Mouse (Mus musculus) testis, adult 2 months (tissue): ENCODE data around the gene Cavin1. TPM values are rescaled to one million over a fixed set of nuclear protein-coding genes. Genes with fewer than 3 reads are reported as not detected.

Experiments used
- H3K27ac ChIP-seq: fragments of 200-500 bp; 2 replicates; pipeline ENCODE4 v1.5.1; 2012; ENCODE audit warnings: low read depth, low read length; ENCODE audit not compliant: control insufficient read depth, insufficient read depth
- H3K27me3 ChIP-seq: fragments of 200-500 bp; 2 replicates; pipeline ENCODE4 v1.6.1; 2012; ENCODE audit warnings: mild to moderate bottlenecking, low read length, moderate library complexity; ENCODE audit not compliant: control insufficient read depth, insufficient read depth
- H3K36me3 ChIP-seq: fragments of 200-500 bp; 2 replicates; pipeline ENCODE4 v1.6.1; 2012; ENCODE audit warnings: mild to moderate bottlenecking, low read length; ENCODE audit not compliant: control insufficient read depth, insufficient read depth
- H3K4me1 ChIP-seq: fragments of 200-500 bp; 2 replicates; pipeline ENCODE4 v1.6.1; 2012; ENCODE audit warnings: low read length; ENCODE audit not compliant: control insufficient read depth, insufficient read depth
- H3K4me3 ChIP-seq: fragments of 200-500 bp; 2 replicates; pipeline ENCODE4 v1.5.1; 2012; ENCODE audit warnings: low read depth, mild to moderate bottlenecking, low read length, moderate library complexity, mixed read lengths; ENCODE audit not compliant: control insufficient read depth
- CTCF ChIP-seq: fragments of 200-500 bp; IDR thresholded peaks from 2 replicates; pipeline ENCODE4 v1.5.1; 2012; ENCODE audit warnings: low read depth, mild to moderate bottlenecking, inconsistent platforms, low read length, moderate library complexity; ENCODE audit not compliant: control insufficient read depth, insufficient read depth, insufficient replicate concordance
- POLR2A ChIP-seq: fragments of 200-500 bp; IDR thresholded peaks from 2 replicates; pipeline ENCODE4 v1.6.1; 2012; ENCODE audit warnings: low read depth, mild to moderate bottlenecking, inconsistent platforms, low read length, moderate library complexity; ENCODE audit not compliant: control insufficient read depth
- polyA plus RNA-seq: library from polyadenylated mRNA; depleted of rRNA; stranded (reverse); fragments of >200 nt; gene quantifications from 2 replicates; pipeline ENCODE4 v1.2.3, GENCODE M21; 2012

The Cavin1 gene
- polyA plus RNA-seq, 1 experiment = 5.1 TPM

DNA sequence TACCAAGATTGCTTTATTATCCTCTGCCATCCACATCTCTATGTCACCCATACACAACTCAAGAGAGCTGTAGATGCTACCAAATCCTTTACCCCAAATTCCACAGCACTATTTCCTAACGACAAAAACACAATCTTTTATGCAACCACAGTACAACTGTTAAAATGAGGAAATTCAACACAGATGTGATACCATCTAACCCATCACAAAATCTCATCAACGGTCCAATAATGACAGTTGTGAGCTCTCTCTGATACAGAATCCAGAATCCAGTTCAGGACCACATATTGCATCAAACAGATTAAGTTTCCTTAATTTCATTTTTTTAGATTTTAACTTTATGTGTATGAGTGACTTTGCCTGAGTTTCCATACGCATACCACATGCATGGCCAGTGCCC is 18.0 kb upstream of the Cavin1 start:
- Histone ChIP-seq H3K4me3 (no peak overlapping the region), H3K27me3 (no peaks in the 10 kb centered on the region), H3K36me3 (no peaks in the 10 kb centered on the region), H3K27ac (no peak overlapping the region), H3K4me1 (peaks cover under 1% of the 10 kb centered on the region)
- TF ChIP-seq POLR2A (no peak), CTCF (no peak)

DNA sequence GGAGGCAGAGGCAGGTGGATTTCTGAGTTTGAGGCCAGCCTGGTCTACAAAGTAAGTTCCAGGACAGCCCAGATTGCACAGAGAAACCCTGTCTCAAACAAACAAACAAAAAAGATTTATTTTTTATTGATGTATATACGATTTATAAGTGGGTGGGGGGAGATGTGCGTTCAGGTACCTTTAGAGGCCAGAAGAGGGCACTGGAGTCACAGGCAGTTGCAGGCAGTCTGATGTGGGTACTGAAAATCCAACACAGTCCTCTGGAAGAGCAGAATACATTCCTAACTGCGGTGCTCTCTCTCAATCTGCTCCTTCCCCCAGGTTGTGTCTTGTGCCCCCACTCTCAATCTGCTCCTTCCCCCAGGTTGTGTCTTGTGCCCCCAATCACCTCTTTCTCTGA is 14.9 kb upstream of the Cavin1 start:
- H3K36me3 ChIP-seq = no peaks in the 10 kb centered on the region
- TF ChIP-seq POLR2A = no peak
- no peak for TF ChIP-seq CTCF
- no peak overlapping the region for H3K4me3 ChIP-seq
- no peaks in the 10 kb centered on the region for H3K27me3 ChIP-seq
- H3K27ac ChIP-seq = no peak overlapping the region
- peaks cover 3% of the 10 kb centered on the region for H3K4me1 ChIP-seq

DNA sequence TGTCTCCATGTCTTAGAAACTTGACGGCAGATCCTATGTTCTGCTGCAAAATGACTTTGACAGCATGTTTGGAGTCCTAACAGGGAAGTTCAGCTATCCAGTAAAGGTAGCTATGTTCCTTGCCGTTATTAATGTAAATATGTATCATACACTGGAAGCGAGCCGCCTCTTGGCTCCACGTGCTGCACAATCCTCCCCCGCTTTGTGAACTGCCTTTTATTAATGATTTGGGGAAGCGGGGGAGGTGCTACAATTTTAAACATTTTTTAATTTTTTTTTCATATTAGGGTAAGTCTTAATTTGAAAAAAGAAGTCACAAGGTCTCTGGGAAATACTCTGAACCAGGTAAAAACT is 13.1 kb upstream of the Cavin1 start:
- no peak overlapping the region for H3K27ac ChIP-seq
- peaks cover 3% of the 10 kb centered on the region for H3K4me1 ChIP-seq
- no peaks in the 10 kb centered on the region for H3K36me3 ChIP-seq
- H3K4me3 ChIP-seq = no peak overlapping the region
- TF ChIP-seq POLR2A = no peak
- TF ChIP-seq CTCF = no peak
- H3K27me3 ChIP-seq = no peaks in the 10 kb centered on the region

DNA sequence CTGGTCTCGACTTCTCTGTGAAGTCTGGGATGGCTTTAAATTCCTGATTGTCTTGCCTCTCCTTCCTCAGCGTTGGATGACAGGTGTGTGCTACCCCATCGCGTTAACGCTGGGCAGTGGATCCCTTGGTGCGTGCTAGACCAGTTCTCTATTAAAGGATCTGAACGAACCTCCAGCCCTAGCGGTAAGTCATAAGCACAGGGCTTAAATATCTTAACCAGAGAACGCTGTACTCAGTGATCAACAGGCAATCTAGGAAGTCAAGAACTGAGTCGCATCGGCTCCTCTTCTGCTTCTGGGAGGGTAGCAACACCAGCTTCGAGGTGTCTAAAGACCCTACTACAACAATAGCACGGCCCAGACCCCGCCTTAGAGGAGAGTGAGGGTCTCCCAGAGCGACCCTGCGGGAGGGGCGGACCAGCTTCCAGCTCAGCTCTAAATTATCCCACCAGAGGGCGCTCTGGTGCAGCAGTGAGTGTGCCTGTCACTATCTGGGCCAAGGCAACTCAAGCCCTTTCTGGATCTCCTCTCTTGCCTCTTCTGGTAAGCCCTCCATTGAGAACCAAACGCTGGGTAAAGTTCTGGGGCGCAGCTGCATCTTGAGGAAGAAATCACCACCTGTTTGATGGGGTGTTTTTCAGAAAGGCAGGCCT is 12.6 kb upstream of the Cavin1 start:
- Histone ChIP-seq H3K27me3 (no peaks in the 10 kb centered on the region), H3K4me1 (peaks cover 3% of the 10 kb centered on the region), H3K36me3 (no peaks in the 10 kb centered on the region), H3K4me3 (peak overlapping the region; percentile 28), H3K27ac (no peak overlapping the region)
- TF ChIP-seq CTCF (peak; percentile 95), POLR2A (no peak)

DNA sequence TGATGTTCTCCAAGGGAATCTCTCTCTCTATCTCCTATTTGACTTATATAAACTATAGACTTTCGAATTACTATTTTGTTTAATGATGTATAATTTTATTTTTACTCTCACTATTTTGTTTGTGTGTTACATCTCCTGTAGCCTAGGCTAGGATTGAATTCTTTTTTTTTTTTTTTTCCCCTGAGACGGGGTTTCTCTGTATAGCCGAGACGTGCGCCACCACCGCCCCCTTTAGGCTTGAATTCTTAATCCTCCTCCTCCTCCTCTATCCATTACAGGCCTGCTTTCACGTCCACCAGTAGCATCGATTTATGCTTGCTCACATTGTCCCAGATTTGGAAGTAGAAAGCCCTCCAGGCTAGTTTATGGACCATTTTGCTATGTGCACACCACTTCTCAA is 11.4 kb upstream of the Cavin1 start:
- no peak overlapping the region for H3K4me3 ChIP-seq
- TF ChIP-seq CTCF (no peak), POLR2A (no peak)
- H3K4me1 ChIP-seq = peaks cover 3% of the 10 kb centered on the region
- no peak overlapping the region for H3K27ac ChIP-seq
- H3K36me3 ChIP-seq = no peaks in the 10 kb centered on the region
- H3K27me3 ChIP-seq = no peaks in the 10 kb centered on the region

DNA sequence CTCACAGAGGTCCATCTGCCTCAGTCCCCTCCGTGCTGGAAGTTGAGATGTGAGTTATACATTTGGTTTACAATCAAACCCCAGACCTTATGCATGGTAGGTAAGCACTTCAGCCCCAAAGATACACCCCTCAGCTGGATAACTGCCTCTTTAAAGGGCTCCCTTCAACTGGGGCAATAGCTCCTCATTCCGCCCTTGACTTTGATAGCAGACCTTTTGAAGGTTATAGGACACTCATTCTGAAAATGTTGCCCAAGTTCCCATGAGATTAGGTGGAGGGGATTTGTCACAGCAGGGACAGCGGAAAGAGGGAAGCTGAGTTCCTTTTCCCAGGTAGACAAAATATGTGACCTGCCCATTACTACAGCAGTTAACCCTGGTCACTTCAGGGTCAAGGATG is 10.5 kb upstream of the Cavin1 start:
- Histone ChIP-seq H3K27ac (no peak overlapping the region), H3K4me3 (no peak overlapping the region), H3K36me3 (no peaks in the 10 kb centered on the region), H3K27me3 (no peaks in the 10 kb centered on the region), H3K4me1 (peaks cover 3% of the 10 kb centered on the region)
- TF ChIP-seq POLR2A (no peak), CTCF (no peak)

DNA sequence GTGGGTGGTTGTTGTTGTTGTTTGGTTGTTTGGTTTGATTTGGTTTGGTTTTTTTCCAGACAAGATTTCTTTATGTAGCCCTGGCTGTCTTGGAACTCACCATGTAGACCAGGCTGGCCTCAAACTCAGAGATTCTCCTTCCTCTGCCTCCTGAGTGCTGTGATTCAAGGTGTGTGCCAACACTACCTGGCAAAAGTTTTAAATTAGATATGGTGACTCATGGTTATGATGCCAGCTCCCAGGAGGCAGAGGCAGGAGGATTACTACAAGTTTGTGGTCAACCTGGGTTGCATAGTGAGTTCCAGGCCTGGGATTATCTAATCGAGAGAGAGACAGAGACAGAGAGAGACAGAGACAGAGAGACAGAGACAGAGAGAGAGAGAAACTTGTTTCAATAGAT is 9.8 kb upstream of the Cavin1 start:
- H3K27ac ChIP-seq = no peak overlapping the region
- peaks cover 3% of the 10 kb centered on the region for H3K4me1 ChIP-seq
- no peak for TF ChIP-seq CTCF
- no peak for TF ChIP-seq POLR2A
- H3K36me3 ChIP-seq = no peaks in the 10 kb centered on the region
- H3K27me3 ChIP-seq = no peaks in the 10 kb centered on the region
- no peak overlapping the region for H3K4me3 ChIP-seq

DNA sequence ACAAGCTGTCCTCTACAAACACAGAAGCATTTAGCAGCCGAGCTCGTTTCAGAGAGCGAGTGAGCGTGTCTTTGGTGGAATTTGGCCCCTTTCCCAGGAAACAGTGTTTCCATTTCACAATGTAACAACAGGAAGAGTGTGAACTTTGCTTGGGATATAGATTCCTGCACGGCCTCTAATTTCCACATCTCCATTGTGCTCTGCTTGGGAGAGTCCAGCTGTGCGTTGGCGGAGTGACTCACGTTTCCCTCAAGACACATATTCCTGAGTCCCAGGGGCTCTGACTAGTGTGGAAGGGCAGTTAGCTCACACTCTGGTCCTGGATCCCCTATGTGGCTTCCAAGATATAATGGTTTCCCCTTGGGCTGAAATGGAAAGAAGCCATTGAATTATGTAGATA is 9.2 kb upstream of the Cavin1 start:
- Histone ChIP-seq H3K4me1 (peaks cover 3% of the 10 kb centered on the region), H3K36me3 (no peaks in the 10 kb centered on the region), H3K27ac (no peak overlapping the region), H3K4me3 (no peak overlapping the region), H3K27me3 (no peaks in the 10 kb centered on the region)
- TF ChIP-seq CTCF (no peak), POLR2A (no peak)
